Mouse (Mus musculus) adrenal gland (tissue): ENCODE data around the gene Fam49a.

Experiments
- intact Hi-C: fragments of 180-260 bp; cut with DNase I; formaldehyde crosslinking; loops from one replicate; pipeline ENCODE4 v1.15.1; 2025

The Fam49a gene

GRCm38 (mm10) chr12:12425188-12425587, 163.2 kb downstream of the Fam49a start:
- intact Hi-C loops: no loop called here

GRCm38 (mm10) chr12:12427285-12427684, 165.3 kb downstream of the Fam49a start:
- intact Hi-C loops: no loop called here

- intact Hi-C loops: no loop called here
These were observed 166.9 kb downstream of the Fam49a start for GRCm38 (mm10) chr12:12428886-12429285.
